25 mouse cellular contexts compared by ENCODE assay signal in genomic region chr11:34242979-34243378, GRCm38 (mm10). TPM values are rescaled to one million over a fixed set of nuclear protein-coding genes. Genes with fewer than 3 reads are reported as not detected.
"Had no signal": no experiment of that assay in that cellular context is flagged by ENCODE, and none has a peak within 500 bp of the region (broad histone marks: within the 10 kb centered on the region; RNA-seq: fewer than 3 reads in every experiment).

No protein-coding gene starts in this region.

- H3K27me3 ChIP-seq: limb, embryonic 15.5 days; liver, embryonic 12.5 days; midbrain, embryonic 12.5 days; neural tube, embryonic 13.5 days; neural tube, embryonic 15.5 days had no signal

- H3K36me3 ChIP-seq: limb, embryonic 15.5 days; liver, embryonic 12.5 days; midbrain, embryonic 10.5 days; midbrain, embryonic 12.5 days; neural tube, embryonic 13.5 days; neural tube, embryonic 15.5 days had no signal

- H3K4me3 ChIP-seq: limb, embryonic 15.5 days; liver, embryonic 12.5 days; midbrain, embryonic 10.5 days; midbrain, embryonic 12.5 days; myocyte; neural tube, embryonic 13.5 days; neural tube, embryonic 15.5 days had no signal

- ATAC-seq: liver, embryonic 12.5 days; midbrain, embryonic 16.5 days had no signal

- DNase-seq: lung, postnatal 4 days; midbrain, embryonic 14.5 days; retina, postnatal 1 day; right cerebral cortex, adult 18-20 months; right cerebral cortex, postnatal 25 days; right cerebral cortex, postnatal 4 days; spleen, adult 18-20 months; thymus, adult 18-20 months; thymus, postnatal 14 days; thymus, postnatal 36 days had no signal

- H3K4me1 ChIP-seq: limb, embryonic 15.5 days; liver, embryonic 12.5 days; midbrain, embryonic 10.5 days; midbrain, embryonic 12.5 days; neural tube, embryonic 13.5 days; neural tube, embryonic 15.5 days had no signal

- H3K9ac ChIP-seq: limb, embryonic 15.5 days; liver, embryonic 12.5 days; liver, embryonic 14.5 days; midbrain, embryonic 12.5 days; neural tube, embryonic 13.5 days; neural tube, embryonic 15.5 days had no signal

- H3K9me3 ChIP-seq: limb, embryonic 15.5 days; liver, embryonic 12.5 days; midbrain, embryonic 10.5 days; neural tube, embryonic 13.5 days had no signal

- H3K4me2 ChIP-seq: limb, embryonic 15.5 days; liver, embryonic 12.5 days; midbrain, embryonic 12.5 days; neural tube, embryonic 13.5 days; neural tube, embryonic 15.5 days had no signal

- H3K27ac ChIP-seq: limb, embryonic 15.5 days; liver, embryonic 12.5 days; liver, embryonic 14.5 days; midbrain, embryonic 10.5 days; midbrain, embryonic 12.5 days; neural tube, embryonic 13.5 days; neural tube, embryonic 15.5 days had no signal

RNA-seq across cellular contexts. Expression of gene Foxi1, which starts 35.1 kb away (rescaled TPM):
- polyA plus RNA-seq: limb, embryonic 15.5 days; liver, adult 2 months; liver, embryonic 12.5 days; liver, embryonic 14.5 days; liver, embryonic 16.5 days; midbrain, embryonic 10.5 days; midbrain, embryonic 12.5 days; midbrain, embryonic 14.5 days; midbrain, embryonic 16.5 days; myocyte; neural tube, embryonic 11.5 days; neural tube, embryonic 13.5 days; neural tube, embryonic 15.5 days; small intestine, adult 2 months; stomach, embryonic 14.5 days; stomach, embryonic 16.5 days had no signal
